Mouse (Mus musculus) kidney, adult 2 months (tissue): ENCODE data around the gene Nubp1. TPM values are rescaled to one million over a fixed set of nuclear protein-coding genes. Genes with fewer than 3 reads are reported as not detected.
A peak's percentile ranks its signal among the peaks of the same experiment; 100 is the strongest.

Experiments
- DNase-seq: peaks from one replicate; pipeline ENCODE4 v3.0.0; 2021
- H3K27ac ChIP-seq: fragments of 200-500 bp; 2 replicates; pipeline ENCODE4 v1.5.1; 2012; ENCODE audit warnings: low read depth, low read length, control low read depth, inconsistent platforms; ENCODE audit not compliant: insufficient read depth
- H3K27me3 ChIP-seq: fragments of 200-500 bp; replicated peaks from 2 replicates; pipeline ENCODE4 v1.6.1; 2012; ENCODE audit warnings: mild to moderate bottlenecking, moderate library complexity, low read length, inconsistent platforms; ENCODE audit not compliant: control insufficient read depth, insufficient read depth
- H3K36me3 ChIP-seq: fragments of 200-500 bp; 2 replicates; pipeline ENCODE4 v1.6.1; 2012; ENCODE audit warnings: mild to moderate bottlenecking, moderate library complexity, low read length, inconsistent platforms; ENCODE audit not compliant: control insufficient read depth, insufficient read depth
- H3K4me1 ChIP-seq: fragments of 200-500 bp; 2 replicates; pipeline ENCODE4 v1.6.1; 2011; ENCODE audit warnings: low read length; ENCODE audit not compliant: control insufficient read depth, insufficient read depth
- H3K4me3 ChIP-seq: fragments of 200-500 bp; 2 replicates; pipeline ENCODE4 v1.5.1; 2011; ENCODE audit warnings: mild to moderate bottlenecking, low read depth, low read length, control low read depth; ENCODE audit not compliant: insufficient read depth
- CTCF ChIP-seq: fragments of 200-500 bp; conservative IDR thresholded peaks from 2 replicates; pipeline ENCODE4 v1.5.1; 2011; ENCODE audit warnings: low read depth, mild to moderate bottlenecking, control low read depth, low read length, moderate library complexity, mixed read lengths; ENCODE audit not compliant: insufficient read depth, insufficient read length
- POLR2A ChIP-seq: fragments of 200-500 bp; IDR thresholded peaks from one replicate; pipeline ENCODE4 v1.6.1; 2011; ENCODE audit warnings: low read depth, low read length, control low read depth
- WGBS: fragments of 180-500 bp; shearing (Covaris S2); methylation state at CpG from one replicate; pipeline ENCODE4 v1.1.7; 2018; 5-methylcytosine and 5-hydroxymethylcytosine counted together
- polyA plus RNA-seq: library from polyadenylated mRNA; depleted of rRNA; stranded (reverse); fragments of >200 nt; gene quantifications from 2 replicates; pipeline ENCODE4 v1.2.3, GENCODE M21; 2012

Nubp1 gene
- polyA plus RNA-seq, 1 experiment, result 30.5 TPM

DNA sequence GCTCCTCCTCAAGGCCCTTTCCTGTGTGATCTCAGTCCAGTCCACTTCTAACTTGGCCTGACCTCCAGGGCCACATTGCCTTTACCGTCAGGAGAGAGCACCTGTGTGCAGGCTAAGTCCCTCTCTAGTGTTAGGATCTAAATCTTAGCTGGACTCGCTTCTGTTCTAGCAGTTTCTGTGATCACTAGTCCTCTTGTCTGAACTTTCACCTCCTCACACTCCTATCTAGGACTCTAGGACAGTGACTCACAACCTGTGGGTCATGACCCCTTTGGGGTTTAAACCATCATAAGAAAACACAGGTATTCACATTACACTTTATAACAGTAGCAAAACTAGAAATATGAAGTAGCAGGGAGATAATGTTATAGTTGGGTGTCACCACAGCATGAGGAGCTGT lies 40.2 kb downstream of the Nubp1 start:
- H3K27ac ChIP-seq, result peak overlapping the region; percentile 41; the same call in 1 of the 2 replicates
- TF ChIP-seq POLR2A (no peak), CTCF (no peak)
- WGBS, result 61% methylated on average over 2 of the region's 2 CpGs

DNA sequence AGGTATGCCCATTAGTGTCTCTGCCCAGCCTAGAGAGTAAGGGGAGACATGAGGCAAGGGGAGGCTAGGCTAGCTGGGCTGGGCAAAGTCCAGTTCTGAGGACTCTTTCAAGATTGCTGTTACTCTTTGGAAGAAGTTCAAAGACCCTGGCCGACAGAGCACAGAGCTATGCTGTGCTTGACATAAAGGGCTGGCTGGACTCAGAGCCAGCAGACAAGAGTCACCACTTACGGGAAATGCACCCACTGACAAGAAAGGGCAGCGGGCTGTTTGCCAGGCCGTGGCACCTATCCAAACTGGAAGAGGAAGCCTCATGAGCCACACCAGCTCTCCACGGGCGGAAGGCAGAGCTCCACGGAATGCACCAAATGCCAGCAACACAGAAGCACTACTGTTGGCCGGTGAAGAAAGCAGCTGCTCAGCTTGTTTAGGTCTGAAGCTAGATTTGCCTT lies 40.7 kb downstream of the Nubp1 start:
- 18% methylated on average over 8 of the region's 8 CpGs for WGBS
- H3K4me1 ChIP-seq, result peaks cover 36% of the 10 kb centered on the region
- TF ChIP-seq CTCF (no peak), POLR2A (no peak)
- H3K36me3 ChIP-seq, result no peaks in the 10 kb centered on the region
- no peak overlapping the region for H3K4me3 ChIP-seq
- H3K27ac ChIP-seq, result peak overlapping the region; percentile 46; the same call in 1 of the 2 replicates
- H3K27me3 ChIP-seq, result no peaks in the 10 kb centered on the region
- peak; percentile 96 for DNase-seq

More for the DNA sequence above, 40.2 kb downstream of the Nubp1 start:
- no peaks in the 10 kb centered on the region for H3K36me3 ChIP-seq
- no peaks in the 10 kb centered on the region for H3K27me3 ChIP-seq
- no peak for DNase-seq
- no peak overlapping the region for H3K4me3 ChIP-seq
- H3K4me1 ChIP-seq, result peaks cover 36% of the 10 kb centered on the region

- no peaks in the 10 kb centered on the region for H3K36me3 ChIP-seq
- no peak overlapping the region for H3K27ac ChIP-seq
- 74% methylated on average over 6 of the region's 6 CpGs for WGBS
- H3K4me1 ChIP-seq, result peaks cover 33% of the 10 kb centered on the region
- no peaks in the 10 kb centered on the region for H3K27me3 ChIP-seq
- TF ChIP-seq POLR2A, result no peak
- TF ChIP-seq CTCF, result no peak
- H3K4me3 ChIP-seq, result no peak overlapping the region
- DNase-seq, result no peak
These were observed 42.3 kb downstream of the Nubp1 start for GRCm38 (mm10) chr16:10453872-10454582.

DNA sequence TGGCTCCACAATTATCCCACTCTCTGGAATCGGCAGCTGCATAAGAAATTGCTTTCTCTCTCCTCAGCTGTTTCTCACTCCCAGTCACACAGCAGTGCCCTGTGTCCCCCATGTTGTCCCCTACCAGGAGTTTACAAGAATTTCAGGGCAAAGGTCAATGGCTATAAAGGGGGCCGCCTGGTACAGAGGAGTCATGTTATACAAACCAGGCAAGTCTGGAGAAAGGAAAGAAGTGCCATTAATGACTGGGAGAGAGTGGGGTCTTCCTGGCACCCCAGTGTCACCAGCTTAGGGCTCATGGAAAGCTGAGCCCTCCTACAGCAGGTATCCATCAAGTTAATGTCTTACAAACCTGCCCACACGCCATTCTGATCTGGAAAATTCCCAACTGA lies 42.8 kb downstream of the Nubp1 start:
- no peak overlapping the region for H3K27ac ChIP-seq
- DNase-seq, result peak; percentile 41
- peaks cover 27% of the 10 kb centered on the region for H3K4me1 ChIP-seq
- no peaks in the 10 kb centered on the region for H3K36me3 ChIP-seq
- TF ChIP-seq CTCF (no peak), POLR2A (no peak)
- no peaks in the 10 kb centered on the region for H3K27me3 ChIP-seq
- no peak overlapping the region for H3K4me3 ChIP-seq
- WGBS, result 42% methylated on average over 3 of the region's 3 CpGs

DNA sequence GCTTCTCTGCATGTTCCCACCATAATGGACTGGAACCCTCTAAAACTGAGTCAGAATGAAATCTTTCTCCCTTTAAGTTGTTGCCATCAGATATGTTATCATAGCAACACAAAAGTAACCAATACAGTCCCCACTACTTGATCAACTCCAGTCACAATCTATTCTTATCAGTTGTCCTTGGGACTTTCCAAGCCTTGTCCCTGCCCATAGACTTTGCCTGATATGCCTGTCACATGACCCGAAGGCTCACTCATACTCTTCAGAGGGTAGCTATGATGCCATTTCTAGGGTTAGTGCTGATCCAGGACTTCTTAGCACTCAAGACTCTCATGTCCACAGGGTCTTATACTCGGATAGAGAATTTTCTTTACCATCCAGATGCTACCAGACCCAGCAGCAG lies 48.4 kb downstream of the Nubp1 start:
- Histone ChIP-seq H3K36me3 (no peaks in the 10 kb centered on the region), H3K4me1 (peaks cover 5% of the 10 kb centered on the region), H3K27ac (no peak overlapping the region), H3K27me3 (no peaks in the 10 kb centered on the region), H3K4me3 (no peak overlapping the region)
- DNase-seq, result no peak
- WGBS, result 84% methylated on average over 2 of the region's 2 CpGs
- TF ChIP-seq CTCF (no peak), POLR2A (no peak)

DNA sequence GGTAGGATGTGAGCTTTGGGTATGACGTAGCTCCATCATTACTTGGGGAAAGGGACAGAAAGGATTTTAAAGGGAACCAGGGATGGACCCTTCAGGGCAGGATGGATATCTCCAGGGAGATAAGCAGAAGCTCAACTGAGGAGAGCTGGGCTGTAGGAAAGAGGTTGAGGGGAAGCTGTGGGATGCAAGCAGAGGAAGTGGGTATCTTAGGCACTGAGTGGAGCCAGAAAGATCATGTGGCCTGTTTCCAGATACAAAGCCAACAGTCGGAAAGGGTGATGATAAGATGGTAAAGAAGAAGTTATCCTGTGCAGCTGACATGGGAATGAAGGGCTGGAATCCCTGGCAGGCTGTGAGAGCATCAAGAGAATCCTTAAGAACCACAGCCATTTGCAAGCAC lies 49.4 kb downstream of the Nubp1 start:
- H3K27ac ChIP-seq, result no peak overlapping the region
- H3K4me1 ChIP-seq, result peaks cover 4% of the 10 kb centered on the region; the same call in 1 of the 2 replicates
- no peak for DNase-seq
- no peaks in the 10 kb centered on the region for H3K27me3 ChIP-seq
- no peak overlapping the region for H3K4me3 ChIP-seq
- H3K36me3 ChIP-seq, result no peaks in the 10 kb centered on the region
- TF ChIP-seq CTCF (no peak), POLR2A (no peak)
- 83% methylated on average over 2 of the region's 2 CpGs for WGBS

- Histone ChIP-seq H3K4me1 (peaks cover 4% of the 10 kb centered on the region; the same call in 1 of the 2 replicates), H3K27me3 (no peaks in the 10 kb centered on the region), H3K36me3 (no peaks in the 10 kb centered on the region), H3K4me3 (no peak overlapping the region), H3K27ac (no peak overlapping the region)
- 16% methylated on average over 4 of the region's 4 CpGs for WGBS
- TF ChIP-seq POLR2A (no peak), CTCF (no peak)
- peak; percentile 79 for DNase-seq
These were observed 53.4 kb downstream of the Nubp1 start for GRCm38 (mm10) chr16:10465011-10465681.
